Comparison of ENCODE assay signal across 15 mouse cellular contexts in genomic region chr5:114309680-114310036, GRCm38 (mm10). TPM values are rescaled to one million over a fixed set of nuclear protein-coding genes. Genes with fewer than 3 reads are reported as not detected.
A peak's percentile ranks its signal among the peaks of the same experiment; 100 is the strongest.
DNase-seq lines count a peak whose midpoint lies in the region; ATAC-seq and TF ChIP-seq lines count a peak whose summit lies in the region.
"Had no signal": no experiment of that assay in that cellular context is flagged by ENCODE, and none has a peak within 500 bp of the region (broad histone marks: within the 10 kb centered on the region; RNA-seq: fewer than 3 reads in every experiment).

No protein-coding gene starts in this region.

- H3K4me1 ChIP-seq in heart, embryonic 11.5 days (ENCODE audit: control insufficient read depth, insufficient read depth, low read length), result no peaks in the 10 kb centered on the region
- peaks cover 1% of the 10 kb centered on the region; the same call in 1 of the 2 replicates for H3K4me1 ChIP-seq in heart, embryonic 10.5 days
- H3K4me1 ChIP-seq in lung, embryonic 14.5 days (ENCODE audit: insufficient read depth), result no peaks in the 10 kb centered on the region
- H3K4me1 ChIP-seq in hindbrain, postnatal 0 days (ENCODE audit: insufficient read depth, low read length), result no peaks in the 10 kb centered on the region
- H3K4me1 ChIP-seq in liver, postnatal 0 days (ENCODE audit: insufficient read depth), result no peaks in the 10 kb centered on the region

- ATAC-seq in heart, embryonic 11.5 days (replicated peaks; ENCODE audit: insufficient number of reproducible peaks, low FRiP score, low TSS enrichment), result no peak
- ATAC-seq in lung, embryonic 14.5 days (ENCODE audit: insufficient read depth), result no peak; the same call in 1 of the 2 replicates
- ATAC-seq in hindbrain, postnatal 0 days, result no peak
- peak; percentile 57 for ATAC-seq in liver, postnatal 0 days
- no peak for ATAC-seq in erythroblast, adult 5-6 weeks (replicated peaks; ENCODE audit: low FRiP score, poor library complexity, severe bottlenecking)

- no peak overlapping the region for H3K27ac ChIP-seq in heart, embryonic 11.5 days (ENCODE audit: low read depth, low read length)
- H3K27ac ChIP-seq in heart, embryonic 10.5 days, result no peak overlapping the region
- no peak overlapping the region for H3K27ac ChIP-seq in lung, embryonic 14.5 days (ENCODE audit: low read depth)
- H3K27ac ChIP-seq in hindbrain, postnatal 0 days, result no peak overlapping the region
- no peak overlapping the region for H3K27ac ChIP-seq in liver, postnatal 0 days (ENCODE audit: low read depth)
- H3K27ac ChIP-seq: layer of hippocampus, adult 2 months had no signal

- H3K9me3 ChIP-seq in heart, embryonic 11.5 days (replicated peaks; ENCODE audit: control insufficient read depth, low read length), result no peaks in the 10 kb centered on the region
- no peaks in the 10 kb centered on the region for H3K9me3 ChIP-seq in heart, embryonic 10.5 days
- no peaks in the 10 kb centered on the region for H3K9me3 ChIP-seq in lung, embryonic 14.5 days (ENCODE audit: low read depth, low read length)
- H3K9me3 ChIP-seq in hindbrain, postnatal 0 days (ENCODE audit: low read length), result no peaks in the 10 kb centered on the region
- H3K9me3 ChIP-seq in liver, postnatal 0 days (ENCODE audit: low read length), result no peaks in the 10 kb centered on the region

- WGBS in heart, embryonic 11.5 days (ENCODE audit: insufficient replicate concordance), result 69% methylated on average over 11 of the region's 11 CpGs
- WGBS in heart, embryonic 10.5 days, result 77% methylated on average over 11 of the region's 11 CpGs
- 13% methylated on average over 11 of the region's 11 CpGs for WGBS in lung, embryonic 14.5 days
- WGBS in hindbrain, postnatal 0 days, result 41% methylated on average over 11 of the region's 11 CpGs
- WGBS in liver, postnatal 0 days (ENCODE audit: insufficient replicate concordance), result 60% methylated on average over 11 of the region's 11 CpGs

- H3K4me2 ChIP-seq in heart, embryonic 11.5 days, result peak overlapping the region; percentile 29
- H3K4me2 ChIP-seq in lung, embryonic 14.5 days, result peak overlapping the region; percentile 65
- H3K4me2 ChIP-seq in hindbrain, postnatal 0 days (ENCODE audit: low read depth, low read length), result peak overlapping the region; percentile 36
- H3K4me2 ChIP-seq in liver, postnatal 0 days (ENCODE audit: low read depth, low read length), result peak overlapping the region; percentile 60

- peaks cover 3% of the 10 kb centered on the region; the same call in 1 of the 2 replicates for H3K27me3 ChIP-seq in heart, embryonic 11.5 days (ENCODE audit: control insufficient read depth, insufficient read depth, low read length)
- peaks cover 19% of the 10 kb centered on the region; the same call in 1 of the 2 replicates for H3K27me3 ChIP-seq in heart, embryonic 10.5 days (ENCODE audit: insufficient read depth, poor library complexity, severe bottlenecking)
- H3K27me3 ChIP-seq in lung, embryonic 14.5 days (ENCODE audit: insufficient read depth, low read length), result no peaks in the 10 kb centered on the region
- peaks cover 6% of the 10 kb centered on the region; the same call in 1 of the 2 replicates for H3K27me3 ChIP-seq in hindbrain, postnatal 0 days (ENCODE audit: insufficient read depth, low read length)
- no peaks in the 10 kb centered on the region for H3K27me3 ChIP-seq in liver, postnatal 0 days (ENCODE audit: insufficient read depth, low read length)

- no peak for TF ChIP-seq EP300 in liver, postnatal 0 days (IDR thresholded peaks at IDR 0.05; ENCODE audit: low read depth)

- no peak overlapping the region for H3K9ac ChIP-seq in heart, embryonic 11.5 days (ENCODE audit: low read depth, low read length)
- peak overlapping the region; percentile 45 for H3K9ac ChIP-seq in lung, embryonic 14.5 days
- no peak overlapping the region for H3K9ac ChIP-seq in hindbrain, postnatal 0 days (replicated peaks; ENCODE audit: low read length)
- no peak overlapping the region for H3K9ac ChIP-seq in liver, postnatal 0 days (replicated peaks)

- H3K4me3 ChIP-seq in heart, embryonic 11.5 days (ENCODE audit: low read depth, low read length), result no peak overlapping the region
- no peak overlapping the region for H3K4me3 ChIP-seq in heart, embryonic 10.5 days
- H3K4me3 ChIP-seq in lung, embryonic 14.5 days (ENCODE audit: low read depth, low read length), result peak overlapping the region; percentile 25
- no peak overlapping the region for H3K4me3 ChIP-seq in hindbrain, postnatal 0 days (ENCODE audit: low read length)
- H3K4me3 ChIP-seq in liver, postnatal 0 days (ENCODE audit: low read depth, low read length), result no peak overlapping the region
- H3K4me3 ChIP-seq: layer of hippocampus, adult 2 months had no signal

- DNase-seq in heart, embryonic 10.5 days (ENCODE audit: low spot score), result no peak
- DNase-seq in lung, embryonic 14.5 days, result peak; percentile 50
- no peak for DNase-seq in lung, postnatal 14 days
- DNase-seq in hindbrain, postnatal 0 days (ENCODE audit: low spot score), result no peak
- DNase-seq in liver, postnatal 0 days, result peak; percentile 29
- DNase-seq in layer of hippocampus, postnatal 14 days (ENCODE audit: low spot score in 2 of 2), result no peak
- DNase-seq: adrenal gland, adult 8-10 months; left cerebral cortex, postnatal 4 days; thymus, postnatal 25 days had no signal

- H3K36me3 ChIP-seq in heart, embryonic 11.5 days (ENCODE audit: control insufficient read depth, insufficient read depth, low read length), result no peaks in the 10 kb centered on the region
- H3K36me3 ChIP-seq in heart, embryonic 10.5 days, result no peaks in the 10 kb centered on the region
- H3K36me3 ChIP-seq in lung, embryonic 14.5 days (ENCODE audit: insufficient read depth), result no peaks in the 10 kb centered on the region
- no peaks in the 10 kb centered on the region for H3K36me3 ChIP-seq in hindbrain, postnatal 0 days (ENCODE audit: insufficient read depth, low read length)
- H3K36me3 ChIP-seq in liver, postnatal 0 days (replicated peaks; ENCODE audit: insufficient read depth, low read length), result no peaks in the 10 kb centered on the region

- no peak for TF ChIP-seq CTCF in lung, embryonic 14.5 days (IDR thresholded peaks at IDR 0.05; ENCODE audit: low read depth)
- no peak for TF ChIP-seq CTCF in hindbrain, postnatal 0 days (IDR thresholded peaks at IDR 0.05; ENCODE audit: low read depth)
- TF ChIP-seq CTCF in liver, postnatal 0 days (IDR thresholded peaks at IDR 0.05; ENCODE audit: low read depth), result no peak

RNA-seq across cellular contexts. Expression of gene Myo1h, which starts 20.7 kb away (rescaled TPM):
- polyA plus RNA-seq in heart, embryonic 11.5 days (2014; fragmentation: Nextera tagmentation; extraction: Ambion mirVana), result 0.35 and 1.3 TPM in 2 replicates
- polyA plus RNA-seq in heart, embryonic 10.5 days (2016; fragmentation: Nextera tagmentation; extraction: Ambion mirVana), result 0.71 and 0.82 TPM in 2 replicates
- 2.5 and 2.8 TPM in 2 replicates for polyA plus RNA-seq in lung, embryonic 14.5 days (2014; fragmentation: Nextera tagmentation; extraction: Ambion mirVana)
- 0.72 TPM in 1 of 2 replicates, not detected in the other for total RNA-seq in hindbrain, postnatal 0 days (2014; rRNA removed)
- 0.56 and 0.72 TPM in 2 replicates for polyA plus RNA-seq in hindbrain, postnatal 0 days (2015; fragmentation: Nextera tagmentation; extraction: Ambion mirVana)
- polyA plus RNA-seq in liver, postnatal 0 days (2015; fragmentation: Nextera tagmentation; extraction: Ambion mirVana), result 0.28 and 0.37 TPM in 2 replicates
- total RNA-seq in layer of hippocampus, postnatal 14 days (2021), result under 1 TPM; 0.74 to 0.98 TPM
- total RNA-seq in erythroblast, adult 5-6 weeks (2015; ENCODE audit: low replicate concordance), result not detected in 2 replicates
- total RNA-seq in erythroblast, adult 5-6 weeks (2017; ENCODE audit: low replicate concordance), result 0.84 TPM in 1 of 2 replicates, not detected in the other
- total RNA-seq: gastrocnemius, adult 8-10 months had no signal

RNA-seq across cellular contexts. Expression of gene Foxn4, which starts 36.1 kb away (rescaled TPM):
- polyA plus RNA-seq in heart, embryonic 11.5 days (2014; fragmentation: Nextera tagmentation; extraction: Ambion mirVana), result not detected in 2 replicates
- not detected in 2 replicates for polyA plus RNA-seq in heart, embryonic 10.5 days (2016; fragmentation: Nextera tagmentation; extraction: Ambion mirVana)
- polyA plus RNA-seq in lung, embryonic 14.5 days (2014; fragmentation: Nextera tagmentation; extraction: Ambion mirVana), result 0.16 and 0.22 TPM in 2 replicates
- 0.47 and 1.4 TPM in 2 replicates for total RNA-seq in hindbrain, postnatal 0 days (2014; rRNA removed)
- 0.36 and 0.47 TPM in 2 replicates for polyA plus RNA-seq in hindbrain, postnatal 0 days (2015; fragmentation: Nextera tagmentation; extraction: Ambion mirVana)
- polyA plus RNA-seq in liver, postnatal 0 days (2015; fragmentation: Nextera tagmentation; extraction: Ambion mirVana), result not detected in 2 replicates
- under 1 TPM in 1 of 2 experiments, not detected in 1; 0.12 TPM for total RNA-seq in layer of hippocampus, postnatal 14 days (2021)
- total RNA-seq in erythroblast, adult 5-6 weeks (2015; ENCODE audit: low replicate concordance), result not detected in 2 replicates
- total RNA-seq in erythroblast, adult 5-6 weeks (2017; ENCODE audit: low replicate concordance), result not detected in 2 replicates
- total RNA-seq: adrenal gland, adult 8-10 months; gastrocnemius, adult 8-10 months; hematopoietic stem cell, adult 5-6 weeks; layer of hippocampus, adult 2 months had no signal
- polyA plus RNA-seq: spleen, adult 2 months had no signal

Comparison
In these comparisons a context has a peak if more than half of its experiments do, and no peak if none do; other contexts are left out.
1. DNase-seq: peak in lung, embryonic 14.5 days (single experiment) and liver, postnatal 0 days (single experiment); none in heart, embryonic 10.5 days (single experiment), lung, postnatal 14 days (single experiment), hindbrain, postnatal 0 days (single experiment) and layer of hippocampus, postnatal 14 days (0 of 2).
2. Peak in every context shown above with its lines, with median percentiles within 50 percentile points of each other: H3K4me2 ChIP-seq.